Mouse (Mus musculus) hindbrain, embryonic 13.5 days (tissue): Measurements from ENCODE around the gene Kif1b. TPM values are rescaled to one million over a fixed set of nuclear protein-coding genes. Genes with fewer than 3 reads are reported as not detected.

Source experiments
- ATAC-seq: fragments of 200-750 bp; cut with Nextera tagmentation; 2 replicates; pipeline ENCODE4 v1.8.0; 2017; ENCODE audit warnings: moderate TSS enrichment; ENCODE audit not compliant: low FRiP score
- H3K27ac ChIP-seq: fragments of 300-500 bp; sonication (generic); 2 replicates; pipeline ENCODE4 v1.5.1; 2015; ENCODE audit warnings: inconsistent platforms, mild to moderate bottlenecking, moderate library complexity
- H3K27me3 ChIP-seq: fragments of 300-500 bp; sonication (generic); 2 replicates; pipeline ENCODE4 v1.6.1; 2015; ENCODE audit warnings: mild to moderate bottlenecking, inconsistent platforms
- H3K36me3 ChIP-seq: fragments of 300-500 bp; sonication (generic); 2 replicates; pipeline ENCODE4 v1.6.1; 2015; ENCODE audit warnings: mild to moderate bottlenecking, inconsistent platforms
- H3K4me1 ChIP-seq: fragments of 300-500 bp; sonication (generic); replicated peaks from 2 replicates; pipeline ENCODE4 v1.6.1; 2015; ENCODE audit warnings: inconsistent platforms
- H3K4me2 ChIP-seq: fragments of 300-500 bp; sonication (generic); 2 replicates; pipeline ENCODE4 v1.6.1; 2015; ENCODE audit warnings: inconsistent platforms, mild to moderate bottlenecking, moderate library complexity
- H3K4me3 ChIP-seq: fragments of 300-500 bp; sonication (generic); 2 replicates; pipeline ENCODE4 v1.5.1; 2015; ENCODE audit warnings: mild to moderate bottlenecking, inconsistent platforms
- H3K9ac ChIP-seq: fragments of 300-500 bp; sonication (generic); 2 replicates; pipeline ENCODE4 v1.6.1; 2015; ENCODE audit warnings: mild to moderate bottlenecking, inconsistent platforms
- H3K9me3 ChIP-seq: fragments of 300-500 bp; sonication (generic); 2 replicates; pipeline ENCODE4 v1.6.1; 2016; ENCODE audit warnings: inconsistent platforms
- WGBS: fragments of 180-500 bp; shearing (Covaris S2); methylation state at CpG from one replicate; pipeline ENCODE4 v1.1.7; 2015; 5-methylcytosine and 5-hydroxymethylcytosine counted together
- polyA plus RNA-seq: library from polyadenylated mRNA; unstranded; fragments of >200 nt; fragmentation: Nextera tagmentation; extraction: Ambion mirVana; gene quantifications from 2 replicates; pipeline ENCODE4 v1.2.1, GENCODE M21; 2015

The Kif1b gene
- polyA plus RNA-seq, 1 experiment from 2014 or later: 155 TPM

- H3K4me1 ChIP-seq: no peaks in the 10 kb centered on the region
- H3K4me3 ChIP-seq: no peak overlapping the region
- 88% methylated on average over 7 of the region's 7 CpGs for WGBS
- no peaks in the 10 kb centered on the region for H3K27me3 ChIP-seq
- no peak overlapping the region for H3K27ac ChIP-seq
- no peak overlapping the region for H3K4me2 ChIP-seq
- H3K9me3 ChIP-seq: no peaks in the 10 kb centered on the region
- H3K36me3 ChIP-seq: peaks cover 97% of the 10 kb centered on the region
- no peak overlapping the region for H3K9ac ChIP-seq
- no peak for ATAC-seq
These were observed 25.2 kb upstream of the Kif1b start for GRCm38 (mm10) chr4:149332726-149333125.

DNA sequence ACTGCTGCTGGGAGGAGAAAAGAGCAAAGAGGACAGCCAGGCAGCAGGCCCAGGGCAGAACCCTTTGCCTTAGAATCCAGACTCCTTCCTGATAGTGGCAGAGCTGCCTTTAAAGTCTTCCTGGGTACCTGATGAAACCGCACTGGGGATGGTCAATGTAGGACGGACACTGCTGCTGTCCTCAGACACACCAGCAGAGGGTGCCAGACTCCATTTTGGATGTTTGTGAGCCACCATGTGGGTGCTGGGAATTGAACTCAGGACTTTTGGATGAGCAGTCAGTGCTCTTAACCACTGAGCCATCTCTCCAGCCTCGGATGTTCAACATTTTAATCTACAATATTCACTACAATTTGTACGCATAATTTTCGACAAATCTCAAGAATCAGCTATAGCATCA lies 23.0 kb upstream of the Kif1b start:
- Histone ChIP-seq H3K36me3 (peaks cover 88% of the 10 kb centered on the region), H3K27ac (no peak overlapping the region), H3K9me3 (no peaks in the 10 kb centered on the region), H3K4me3 (no peak overlapping the region), H3K27me3 (no peaks in the 10 kb centered on the region), H3K4me2 (no peak overlapping the region), H3K9ac (no peak overlapping the region), H3K4me1 (no peaks in the 10 kb centered on the region)
- no peak for ATAC-seq
- WGBS: 95% methylated on average over 5 of the region's 5 CpGs

GRCm38 (mm10) chr4:149328735-149329134 lies 21.2 kb upstream of the Kif1b start:
- H3K9ac ChIP-seq: no peak overlapping the region
- no peak for ATAC-seq
- H3K27me3 ChIP-seq: no peaks in the 10 kb centered on the region
- H3K36me3 ChIP-seq: peaks cover 71% of the 10 kb centered on the region
- WGBS: 82% methylated on average over 4 of the region's 4 CpGs
- no peak overlapping the region for H3K27ac ChIP-seq
- H3K9me3 ChIP-seq: no peaks in the 10 kb centered on the region
- no peak overlapping the region for H3K4me3 ChIP-seq
- no peaks in the 10 kb centered on the region for H3K4me1 ChIP-seq
- H3K4me2 ChIP-seq: no peak overlapping the region

- ATAC-seq: no peak
- H3K27me3 ChIP-seq: no peaks in the 10 kb centered on the region
- H3K9me3 ChIP-seq: no peaks in the 10 kb centered on the region
- H3K4me3 ChIP-seq: no peak overlapping the region
- no peak overlapping the region for H3K4me2 ChIP-seq
- peaks cover 56% of the 10 kb centered on the region for H3K36me3 ChIP-seq
- no peak overlapping the region for H3K9ac ChIP-seq
- no peaks in the 10 kb centered on the region for H3K4me1 ChIP-seq
- no peak overlapping the region for H3K27ac ChIP-seq
- 93% methylated on average over 7 of the region's 7 CpGs for WGBS
These were observed 19.8 kb upstream of the Kif1b start for GRCm38 (mm10) chr4:149327281-149327680.

GRCm38 (mm10) chr4:149325411-149326162 lies 18.1 kb upstream of the Kif1b start:
- WGBS: 91% methylated on average over 10 of the region's 10 CpGs
- Histone ChIP-seq H3K4me3 (no peak overlapping the region), H3K27me3 (no peaks in the 10 kb centered on the region), H3K4me2 (no peak overlapping the region), H3K4me1 (no peaks in the 10 kb centered on the region), H3K36me3 (peaks cover 39% of the 10 kb centered on the region), H3K9ac (no peak overlapping the region), H3K9me3 (no peaks in the 10 kb centered on the region), H3K27ac (no peak overlapping the region)
- ATAC-seq: no peak

DNA sequence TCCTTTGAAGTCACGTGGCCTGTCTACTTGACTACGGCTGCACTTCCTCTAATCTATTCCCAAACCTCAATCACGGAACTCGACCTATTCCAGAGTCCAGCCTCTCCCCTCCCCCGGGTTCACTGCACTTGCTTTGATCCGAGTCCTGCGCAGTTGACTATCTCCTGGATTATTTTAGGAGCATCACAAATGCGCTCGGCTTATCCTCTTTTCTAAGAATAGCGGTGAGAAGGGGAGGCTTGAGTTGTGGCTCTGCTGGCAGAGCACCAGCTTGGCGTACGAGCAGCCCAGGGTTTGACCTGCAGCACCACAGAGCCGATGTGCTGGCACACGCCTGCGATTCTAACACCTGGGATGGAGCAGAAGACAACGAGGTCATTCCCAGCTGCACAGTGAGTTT lies 16.2 kb upstream of the Kif1b start:
- Histone ChIP-seq H3K4me1 (no peaks in the 10 kb centered on the region), H3K36me3 (peaks cover 21% of the 10 kb centered on the region), H3K27ac (no peak overlapping the region), H3K4me3 (no peak overlapping the region), H3K9me3 (no peaks in the 10 kb centered on the region), H3K9ac (no peak overlapping the region), H3K27me3 (no peaks in the 10 kb centered on the region), H3K4me2 (no peak overlapping the region)
- WGBS: 86% methylated on average over 16 of the region's 16 CpGs
- no peak for ATAC-seq

DNA sequence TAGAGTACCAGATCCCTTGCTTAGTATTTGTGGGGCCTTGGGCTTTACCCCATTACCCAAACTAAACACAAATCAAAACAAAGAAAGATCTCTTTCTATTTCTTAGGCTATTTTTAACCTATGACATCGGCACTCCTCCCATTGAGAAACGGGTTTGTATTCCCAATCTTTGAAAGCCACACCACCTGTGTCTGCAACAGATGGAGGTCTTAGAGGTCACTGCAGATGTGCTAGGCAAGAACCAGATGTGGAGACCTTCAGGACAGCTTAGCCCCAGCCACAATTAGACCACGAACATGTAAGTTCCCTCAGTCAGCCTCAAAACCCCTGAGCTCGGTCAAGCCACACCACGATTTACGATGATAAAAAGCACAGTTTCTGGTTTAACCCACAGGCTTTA lies 15.2 kb upstream of the Kif1b start:
- no peak for ATAC-seq

DNA sequence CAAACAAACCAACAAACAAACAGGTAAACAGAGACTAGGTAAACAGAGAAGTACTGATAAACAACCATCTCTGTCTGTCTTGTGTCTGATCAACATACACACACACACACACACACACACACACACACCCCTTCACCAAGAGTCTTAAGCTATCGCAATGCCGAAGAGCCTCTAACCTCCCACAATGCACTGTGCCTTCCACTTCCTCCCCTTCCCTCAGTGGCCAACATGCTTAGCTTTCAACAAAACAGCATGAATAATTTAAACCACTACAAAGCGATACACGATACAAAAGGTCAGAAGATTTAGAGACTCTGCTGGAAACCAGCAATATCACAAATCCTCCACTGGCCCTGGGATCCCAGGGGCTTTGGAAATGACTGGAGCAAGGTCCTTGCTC lies 14.8 kb upstream of the Kif1b start:
- Histone ChIP-seq H3K4me2 (no peak overlapping the region), H3K4me1 (peaks cover 9% of the 10 kb centered on the region), H3K27ac (no peak overlapping the region), H3K27me3 (no peaks in the 10 kb centered on the region), H3K36me3 (peaks cover 9% of the 10 kb centered on the region), H3K4me3 (no peak overlapping the region), H3K9ac (no peak overlapping the region), H3K9me3 (no peaks in the 10 kb centered on the region)
- no peak for ATAC-seq
- 68% methylated on average over 4 of the region's 4 CpGs for WGBS

More for the DNA sequence above, 15.2 kb upstream of the Kif1b start:
- Histone ChIP-seq H3K9me3 (no peaks in the 10 kb centered on the region), H3K27me3 (no peaks in the 10 kb centered on the region), H3K4me1 (peaks cover 4% of the 10 kb centered on the region), H3K36me3 (peaks cover 13% of the 10 kb centered on the region), H3K4me3 (no peak overlapping the region), H3K27ac (no peak overlapping the region), H3K4me2 (no peak overlapping the region), H3K9ac (no peak overlapping the region)
- 89% methylated on average over 6 of the region's 6 CpGs for WGBS

- no peaks in the 10 kb centered on the region for H3K27me3 ChIP-seq
- ATAC-seq: peak; percentile 74
- no peaks in the 10 kb centered on the region for H3K9me3 ChIP-seq
- 0 out of 2 replicates have a peak overlapping the region, but pooled peaks have one; percentile 42 for H3K27ac ChIP-seq
- no peaks in the 10 kb centered on the region for H3K36me3 ChIP-seq
- H3K4me2 ChIP-seq: no peak overlapping the region
- 56% methylated on average over 9 of the region's 9 CpGs for WGBS
- H3K4me1 ChIP-seq: peaks cover 12% of the 10 kb centered on the region
- H3K4me3 ChIP-seq: no peak overlapping the region
- H3K9ac ChIP-seq: no peak overlapping the region
These were observed 11.6 kb upstream of the Kif1b start for GRCm38 (mm10) chr4:149319088-149319487.

DNA sequence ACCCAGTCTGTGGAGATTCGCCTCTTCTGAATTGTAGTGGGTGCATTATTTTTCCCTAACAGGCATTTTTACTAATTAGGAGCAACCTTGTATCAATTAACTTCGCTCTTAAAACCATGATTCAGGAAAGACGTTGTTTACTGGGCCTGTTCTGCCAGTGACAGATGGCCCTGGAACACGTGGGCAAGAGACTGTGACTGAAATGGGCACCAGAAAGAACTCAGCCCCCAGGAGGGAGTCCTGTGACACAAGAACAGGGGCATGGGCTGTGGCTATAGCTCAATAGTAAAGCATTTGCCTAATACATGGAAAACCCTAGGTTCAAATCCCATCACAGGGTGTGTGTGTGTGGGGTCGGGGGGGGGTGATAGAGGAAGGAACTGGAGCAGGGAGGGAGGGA lies 9.9 kb upstream of the Kif1b start:
- Histone ChIP-seq H3K4me1 (peaks cover 15% of the 10 kb centered on the region), H3K4me3 (no peak overlapping the region), H3K36me3 (no peaks in the 10 kb centered on the region), H3K9me3 (no peaks in the 10 kb centered on the region), H3K27me3 (no peaks in the 10 kb centered on the region), H3K27ac (peak overlapping the region; percentile 24), H3K4me2 (no peak overlapping the region), H3K9ac (no peak overlapping the region)
- ATAC-seq: no peak
- WGBS: 51% methylated on average over 5 of the region's 5 CpGs

- no peaks in the 10 kb centered on the region for H3K9me3 ChIP-seq
- no peak overlapping the region for H3K27ac ChIP-seq
- 93% methylated on average over 11 of the region's 11 CpGs for WGBS
- H3K9ac ChIP-seq: no peak overlapping the region
- no peak overlapping the region for H3K4me2 ChIP-seq
- H3K27me3 ChIP-seq: no peaks in the 10 kb centered on the region
- no peak for ATAC-seq
- no peak overlapping the region for H3K4me3 ChIP-seq
- H3K4me1 ChIP-seq: peaks cover 17% of the 10 kb centered on the region
- H3K36me3 ChIP-seq: no peaks in the 10 kb centered on the region
These were observed 6.9 kb upstream of the Kif1b start for GRCm38 (mm10) chr4:149314275-149314837.

- Histone ChIP-seq H3K27ac (no peak overlapping the region), H3K9me3 (no peaks in the 10 kb centered on the region), H3K4me3 (no peak overlapping the region), H3K4me1 (peaks cover 23% of the 10 kb centered on the region), H3K9ac (0 out of 2 replicates have a peak overlapping the region, but pooled peaks have one; percentile 8), H3K4me2 (no peak overlapping the region), H3K27me3 (no peaks in the 10 kb centered on the region), H3K36me3 (no peaks in the 10 kb centered on the region)
- ATAC-seq: no peak
- 90% methylated on average over 12 of the region's 12 CpGs for WGBS
These were observed 6.2 kb upstream of the Kif1b start for GRCm38 (mm10) chr4:149313558-149314253.
